35 mouse cellular contexts compared by ENCODE assay signal in genomic region chr14:118629649-118630048, GRCm38 (mm10).
"Had no signal": no experiment of that assay in that cellular context is flagged by ENCODE, and none has a peak within 500 bp of the region (broad histone marks: within the 10 kb centered on the region; RNA-seq: fewer than 3 reads in every experiment).

No protein-coding gene starts in this region.

- H3K4me2 ChIP-seq: heart, embryonic 11.5 days; heart, embryonic 12.5 days; heart, embryonic 13.5 days; heart, embryonic 15.5 days; hindbrain, embryonic 12.5 days; hindbrain, embryonic 13.5 days; hindbrain, embryonic 14.5 days; hindbrain, embryonic 15.5 days; intestine, embryonic 15.5 days; kidney, embryonic 15.5 days had no signal

- H3K9me3 ChIP-seq: heart, embryonic 10.5 days; heart, embryonic 12.5 days; heart, embryonic 13.5 days; heart, embryonic 15.5 days; hindbrain, embryonic 10.5 days; hindbrain, embryonic 12.5 days; hindbrain, embryonic 13.5 days; hindbrain, embryonic 15.5 days; intestine, embryonic 15.5 days; kidney, embryonic 15.5 days had no signal

- H3K27ac ChIP-seq: heart, adult 2 months; heart, embryonic 10.5 days; heart, embryonic 13.5 days; heart, embryonic 15.5 days; hindbrain, embryonic 10.5 days; hindbrain, embryonic 12.5 days; hindbrain, embryonic 13.5 days; hindbrain, embryonic 14.5 days; hindbrain, embryonic 15.5 days; hindbrain, postnatal 0 days; intestine, embryonic 15.5 days; kidney, embryonic 15.5 days; kidney, postnatal 0 days; layer of hippocampus, adult 2 months had no signal

- H3K9ac ChIP-seq: heart, embryonic 12.5 days; heart, embryonic 13.5 days; heart, embryonic 15.5 days; hindbrain, embryonic 12.5 days; hindbrain, embryonic 13.5 days; hindbrain, embryonic 14.5 days; hindbrain, embryonic 15.5 days; intestine, embryonic 15.5 days; kidney, embryonic 15.5 days had no signal

- ATAC-seq: hindbrain, embryonic 16.5 days; hindbrain, postnatal 0 days; inflammation-experienced regulatory T-cells, adult 6 months; intestine, embryonic 15.5 days; intestine, embryonic 16.5 days; intestine, postnatal 0 days had no signal

- H3K27me3 ChIP-seq: heart, embryonic 12.5 days; heart, embryonic 13.5 days; heart, embryonic 15.5 days; hindbrain, embryonic 12.5 days; hindbrain, embryonic 13.5 days; hindbrain, embryonic 15.5 days; intestine, embryonic 15.5 days; kidney, embryonic 15.5 days had no signal

- DNase-seq: heart, adult 18-20 months; heart, adult 2 months; heart, postnatal 10 days; heart, postnatal 14 days; heart, postnatal 36 days; heart, postnatal 4 days; kidney, adult 11 months; kidney, adult 18-20 months; kidney, adult 2 months; kidney, adult 8-10 months; kidney, adult 9 months; kidney, postnatal 10 days; kidney, postnatal 14 days; kidney, postnatal 36 days; kidney, postnatal 4 days; layer of hippocampus, adult 9-11 months had no signal

- H3K4me3 ChIP-seq: heart, adult 2 months; heart, embryonic 10.5 days; heart, embryonic 12.5 days; heart, embryonic 13.5 days; heart, embryonic 15.5 days; hindbrain, embryonic 10.5 days; hindbrain, embryonic 12.5 days; hindbrain, embryonic 13.5 days; hindbrain, embryonic 15.5 days; intestine, embryonic 15.5 days; kidney, embryonic 15.5 days; layer of hippocampus, adult 2 months had no signal

- H3K36me3 ChIP-seq: heart, embryonic 10.5 days; heart, embryonic 12.5 days; heart, embryonic 13.5 days; heart, embryonic 15.5 days; hindbrain, embryonic 12.5 days; hindbrain, embryonic 13.5 days; hindbrain, embryonic 15.5 days; intestine, embryonic 15.5 days; kidney, embryonic 15.5 days had no signal

- H3K4me1 ChIP-seq: heart, embryonic 10.5 days; heart, embryonic 12.5 days; heart, embryonic 13.5 days; heart, embryonic 15.5 days; hindbrain, embryonic 10.5 days; hindbrain, embryonic 12.5 days; hindbrain, embryonic 13.5 days; hindbrain, embryonic 15.5 days; intestine, embryonic 15.5 days; kidney, embryonic 15.5 days had no signal
